Mouse (Mus musculus) left cerebral cortex, postnatal 10 days (tissue): ENCODE results near the gene Lrtm2. TPM values are rescaled to one million over a fixed set of nuclear protein-coding genes. Genes with fewer than 3 reads are reported as not detected.
A peak's percentile ranks its signal among the peaks of the same experiment; 100 is the strongest.

Experiments
- DNase-seq, 2 experiments: peaks; one replicate each; pipeline ENCODE4 v3.0.0; 2021 to 2022; ENCODE audit warnings: low spot score in 2 of 2, mixed read lengths in 1 of 2; ENCODE audit errors: extremely low spot score in 1 of 2
- intact Hi-C: fragments of 180-260 bp; cut with DNase I; formaldehyde crosslinking; loops from one replicate; pipeline ENCODE4 v1.15.1; 2025
- total RNA-seq, 2 experiments: library from RNA; stranded (reverse); gene quantifications; 2 replicates each; pipeline ENCODE4 v1.2.3; 2021

Gene Lrtm2
- total RNA-seq, 2 experiments from 2014 or later, result 38.5 to 39.4 TPM

- DNase-seq, result peak in 1 of 2 experiments; percentile 51
- intact Hi-C loops, result no loop called here
Observed at GRCm38 (mm10) chr6:119313096-119313495, 17.5 kb downstream of the Lrtm2 start.

DNA sequence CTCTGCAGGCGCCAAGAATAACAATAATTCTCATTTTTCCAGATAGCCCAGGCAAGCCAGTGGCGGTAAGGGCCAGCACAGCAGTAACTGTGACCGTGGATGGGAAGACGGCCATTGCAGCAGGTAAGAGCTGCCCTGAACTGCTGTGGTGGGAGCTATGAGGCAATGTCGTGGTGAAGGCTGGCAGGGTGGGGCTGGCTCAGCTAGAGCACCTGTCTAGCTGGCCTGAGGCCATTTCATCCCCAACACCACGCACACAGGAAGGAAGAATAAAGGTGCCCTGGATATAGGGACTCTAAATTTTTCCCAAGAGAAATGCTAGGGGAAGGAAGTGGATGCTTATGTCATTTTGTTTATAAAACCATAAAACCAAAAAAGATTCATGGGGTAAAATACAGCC is 18.2 kb downstream of the Lrtm2 start:
- peak in 1 of 2 experiments; percentile 17 for DNase-seq
- intact Hi-C loops, result no loop called here

DNA sequence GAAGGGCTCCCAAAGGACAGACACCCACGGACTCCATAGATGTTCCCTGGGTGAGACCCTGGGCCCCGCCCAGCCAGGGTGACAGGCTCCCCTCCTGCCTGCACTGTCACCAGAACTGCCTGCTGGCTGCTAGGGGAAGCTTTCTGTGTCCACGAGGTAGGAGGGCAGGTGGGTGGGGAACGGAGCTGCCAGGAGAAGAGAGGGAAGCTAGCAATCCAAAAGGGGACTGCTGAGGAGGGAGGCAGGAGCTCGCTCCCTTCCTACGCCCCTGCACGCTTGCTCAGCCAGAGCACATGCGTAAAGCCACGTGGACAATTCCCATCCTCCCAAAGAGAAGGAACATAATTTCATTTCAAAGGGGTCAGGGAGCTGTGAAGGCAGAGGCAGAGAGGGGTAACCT is 20.4 kb downstream of the Lrtm2 start:
- intact Hi-C loops, result no loop called here
- peak in 1 of 2 experiments; percentile 54 for DNase-seq

DNA sequence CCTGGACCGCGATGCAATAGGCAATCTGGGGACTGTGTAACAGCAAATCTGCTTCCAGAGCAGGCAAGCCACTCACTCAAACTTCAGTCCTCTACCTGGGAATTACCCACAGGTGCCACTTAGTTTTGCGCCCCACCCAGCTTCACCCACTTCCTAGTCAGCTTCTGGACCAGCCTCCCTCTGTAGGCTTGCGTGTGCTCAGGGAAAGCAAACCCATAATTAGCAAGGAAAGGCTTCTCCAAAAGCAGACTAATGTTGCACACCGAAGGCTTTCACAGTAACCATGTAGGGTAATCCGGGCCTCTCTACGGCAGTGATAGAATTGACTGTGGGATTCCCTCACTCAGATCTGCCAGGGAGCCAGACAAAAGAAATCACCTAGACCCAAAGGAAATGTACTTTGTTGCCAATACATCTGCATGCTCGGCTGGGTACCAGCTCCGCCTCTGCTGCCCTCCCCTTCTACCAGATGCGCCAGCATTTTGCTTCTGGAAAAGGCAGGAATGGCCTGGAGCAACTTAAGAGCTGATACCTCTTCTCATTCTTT is 22.6 kb downstream of the Lrtm2 start:
- no peak for DNase-seq
- intact Hi-C loops, result no loop called here

DNA sequence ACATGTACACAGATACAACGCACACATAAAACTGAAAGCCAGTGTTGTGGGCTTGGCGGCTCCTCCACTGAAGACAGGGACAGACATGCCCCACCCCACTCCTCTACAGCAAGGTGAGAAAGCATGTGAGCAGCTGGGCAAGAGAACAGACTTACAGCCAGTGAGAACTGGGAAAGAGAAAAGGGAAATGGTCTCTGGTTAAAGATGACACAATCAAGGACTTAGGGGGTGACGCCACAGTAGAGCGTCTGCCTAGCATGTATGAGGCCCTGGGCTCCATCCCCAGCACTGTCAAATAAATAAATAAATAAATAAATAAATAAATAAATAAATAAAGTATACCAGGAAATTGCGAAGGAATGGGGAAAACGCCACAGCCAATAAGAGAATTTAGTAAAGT is 27.2 kb downstream of the Lrtm2 start:
- DNase-seq, result no peak
- intact Hi-C loops, result no loop called here

- DNase-seq, result no peak
- intact Hi-C loops, result no loop called here
Observed at GRCm38 (mm10) chr6:119301310-119301709, 29.3 kb downstream of the Lrtm2 start.

DNA sequence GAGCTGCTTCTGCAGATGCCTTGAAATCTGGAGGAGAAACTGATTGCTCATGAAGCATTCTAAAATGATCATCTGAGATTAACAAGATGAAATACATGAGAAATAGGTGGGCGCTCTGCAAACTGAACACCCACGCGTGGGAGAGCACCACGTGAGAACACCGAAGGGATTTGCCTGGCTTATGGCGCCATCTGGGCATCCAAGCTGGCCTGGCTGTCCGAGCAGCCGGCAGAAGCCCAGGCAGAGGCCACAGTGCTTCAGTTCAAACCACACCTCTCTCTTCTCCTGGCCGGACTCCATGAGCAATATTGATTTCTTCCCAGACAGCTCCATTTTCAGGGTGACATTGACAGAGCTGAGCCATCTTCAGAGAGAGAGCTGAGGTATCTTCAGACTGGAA is 49.8 kb downstream of the Lrtm2 start:
- intact Hi-C loops, result no loop called here
- peak; percentile 22 to 57 for DNase-seq

- intact Hi-C loops, result no loop called here
- DNase-seq, result no peak
Observed at GRCm38 (mm10) chr6:119276713-119277112, 53.9 kb downstream of the Lrtm2 start.

Other genes starting within 250 kb of the Lrtm2 start
- 10 to 100 TPM; 16.8 to 18.4 TPM for gene Dcp1b, start 155.5 kb downstream of the Lrtm2 start, total RNA-seq
- gene Cacna1c, start 134.3 kb downstream of the Lrtm2 start, total RNA-seq, result 10 to 100 TPM; 66.2 to 66.7 TPM
- 1 to 10 TPM; 1.6 to 2.7 TPM for gene Cacna2d4, start 94.2 kb downstream of the Lrtm2 start, total RNA-seq
- 10 to 100 TPM; 40.5 to 43.1 TPM for gene Adipor2, start 86.9 kb upstream of the Lrtm2 start, total RNA-seq
- 10 to 100 TPM; 20.6 to 21.6 TPM for gene Fbxl14, start 148.9 kb upstream of the Lrtm2 start, total RNA-seq
- 1 to 10 TPM; 1.7 to 1.9 TPM for gene Wnt5b, start 213.6 kb upstream of the Lrtm2 start, total RNA-seq